Mouse (Mus musculus): ENCODE results near the gene Apbb2.

DNA sequence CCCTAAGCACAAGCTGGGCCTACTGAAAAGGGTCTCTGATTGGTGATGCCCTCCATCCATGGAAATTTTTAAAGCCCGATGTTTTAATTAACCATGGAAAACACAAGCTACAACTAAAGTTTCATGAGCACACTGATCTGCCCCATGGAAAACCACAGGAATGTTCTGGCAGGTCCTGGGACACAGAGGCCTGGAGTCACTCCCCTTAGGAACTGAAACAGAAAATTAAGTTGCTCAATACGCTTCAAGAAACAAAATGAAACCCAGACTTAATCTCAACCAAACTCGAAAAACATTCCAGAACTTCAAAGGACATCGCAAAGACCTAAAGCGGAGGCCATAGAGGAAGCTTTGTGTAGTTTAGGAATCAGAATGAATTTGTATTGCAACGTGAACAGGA lies 74.8 kb downstream of the Apbb2 start:
- TF ChIP-seq CTCF (conservative IDR thresholded peaks at IDR 0.05; ENCODE audit: low read length) = no peak
- no peak for TF ChIP-seq NANOG (IDR thresholded peaks at IDR 0.05; ENCODE audit: borderline replicate concordance, low read length)
- TF ChIP-seq POU5F1 (IDR thresholded peaks at IDR 0.05; ENCODE audit: borderline replicate concordance, low read length) = no peak
